Mouse (Mus musculus): ENCODE measurements around the gene Gns.

DNA sequence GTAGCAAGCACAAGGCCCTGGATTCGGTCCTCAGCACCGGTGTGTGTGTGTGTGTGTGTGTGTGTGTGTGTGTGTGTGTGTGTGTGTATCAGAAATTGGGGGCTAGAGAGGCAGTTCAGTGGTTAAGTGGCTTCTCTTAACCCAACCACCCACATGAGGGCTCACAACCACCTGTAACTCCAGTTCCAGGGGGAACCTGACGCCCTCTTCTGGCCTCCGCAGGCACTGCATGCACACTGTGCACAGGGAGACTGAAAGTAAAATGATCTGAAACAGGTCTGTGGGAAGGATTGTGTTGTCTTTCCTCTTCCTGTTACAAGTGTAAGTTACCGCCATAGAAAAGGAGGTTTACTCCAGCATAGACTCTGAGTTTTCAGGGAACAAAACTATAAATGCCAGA, 62.2 kb downstream of the Gns start:
- peak; percentile 73 for TF ChIP-seq CTCF (IDR thresholded peaks at IDR 0.05; ENCODE audit: low read depth)
- TF ChIP-seq EP300 (optimal IDR thresholded peaks at IDR 0.05) = no peak
